Mouse (Mus musculus) kidney, postnatal 14 days (tissue): ENCODE results near the gene Rbbp8nl.
"Not testable (repeated sequence)": the region's sequence is repeated elsewhere in the genome, so short reads cannot be mapped to it uniquely, and the experiment has no call there.

Experiments
- DNase-seq: peaks from one replicate; pipeline ENCODE4 v3.0.0; 2022; ENCODE audit warnings: mixed read lengths

Gene Rbbp8nl

GRCm38 (mm10) chr2:180279321-180279720 is 10.4 kb downstream of the Rbbp8nl start:
- no peak for DNase-seq

DNA sequence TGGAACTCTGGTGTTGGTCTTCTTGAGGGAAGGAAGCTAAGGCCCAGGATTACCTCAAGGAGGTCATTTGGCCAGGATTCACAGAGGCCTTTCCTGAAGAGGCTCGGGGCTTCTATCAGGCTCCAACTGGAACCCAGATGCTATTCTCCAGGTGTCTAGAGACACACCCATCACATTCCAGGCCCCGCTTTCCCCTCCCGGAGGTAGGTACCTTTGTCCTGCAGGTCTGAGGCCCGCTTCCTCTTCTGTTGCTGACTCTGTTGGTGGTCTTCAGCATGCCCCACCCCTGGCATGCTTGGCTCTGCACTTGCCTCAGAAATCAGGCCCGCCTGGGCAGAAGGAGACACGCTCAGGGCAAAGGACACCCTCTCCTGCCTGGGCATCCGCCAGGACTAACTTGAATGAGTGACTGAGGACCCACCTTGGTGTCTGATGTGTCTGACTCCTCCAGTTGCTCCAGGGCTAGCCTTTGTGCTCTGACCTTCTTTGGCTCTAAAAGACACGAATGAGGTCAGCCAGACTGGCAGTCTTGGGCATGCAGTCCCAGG is 11.8 kb downstream of the Rbbp8nl start:
- DNase-seq: no peak

GRCm38 (mm10) chr2:180276851-180277259 is 12.8 kb downstream of the Rbbp8nl start:
- no peak for DNase-seq

- DNase-seq: no peak
These were observed 13.3 kb downstream of the Rbbp8nl start for GRCm38 (mm10) chr2:180276385-180276784.

DNA sequence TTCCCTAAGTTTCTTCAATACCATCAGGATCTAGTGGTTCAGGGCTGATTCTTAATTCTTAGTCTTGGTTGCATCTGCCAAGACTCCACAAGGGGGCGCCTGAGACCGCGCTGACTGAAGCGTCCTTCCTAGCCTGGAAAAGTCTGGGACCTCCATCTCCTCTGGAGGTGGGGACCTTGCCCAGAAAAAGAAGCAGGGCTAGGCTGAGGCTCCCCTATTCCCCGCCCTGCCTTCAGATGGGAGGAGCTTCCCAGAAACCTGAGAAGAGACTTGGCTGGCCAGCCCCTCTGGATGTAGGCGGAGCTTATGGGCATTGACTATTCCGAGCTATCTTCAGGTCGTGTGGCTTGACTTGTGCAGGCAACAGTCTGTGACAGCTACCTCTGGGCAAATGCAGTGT is 13.8 kb downstream of the Rbbp8nl start:
- peak; percentile 87 for DNase-seq

DNA sequence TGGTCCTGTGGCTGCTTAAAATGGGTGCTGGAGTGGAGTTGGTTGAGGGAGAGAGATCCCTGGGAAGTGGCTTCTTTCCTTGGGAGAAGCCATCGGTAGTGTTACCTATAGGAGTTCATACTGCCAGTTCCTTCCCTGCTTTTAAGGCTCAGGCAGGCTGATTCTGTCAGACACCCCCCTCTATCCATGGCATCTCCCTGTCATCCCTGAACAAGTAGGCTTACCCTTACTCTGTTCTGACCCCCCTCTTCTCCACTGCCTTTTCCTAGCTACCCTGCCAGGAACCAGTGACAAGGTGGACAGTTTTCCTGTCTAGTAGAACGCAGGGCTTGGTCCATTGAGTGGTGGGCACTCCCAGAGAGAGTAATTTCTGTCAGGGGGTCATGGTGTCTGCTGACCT is 15.2 kb downstream of the Rbbp8nl start:
- DNase-seq: no peak

DNA sequence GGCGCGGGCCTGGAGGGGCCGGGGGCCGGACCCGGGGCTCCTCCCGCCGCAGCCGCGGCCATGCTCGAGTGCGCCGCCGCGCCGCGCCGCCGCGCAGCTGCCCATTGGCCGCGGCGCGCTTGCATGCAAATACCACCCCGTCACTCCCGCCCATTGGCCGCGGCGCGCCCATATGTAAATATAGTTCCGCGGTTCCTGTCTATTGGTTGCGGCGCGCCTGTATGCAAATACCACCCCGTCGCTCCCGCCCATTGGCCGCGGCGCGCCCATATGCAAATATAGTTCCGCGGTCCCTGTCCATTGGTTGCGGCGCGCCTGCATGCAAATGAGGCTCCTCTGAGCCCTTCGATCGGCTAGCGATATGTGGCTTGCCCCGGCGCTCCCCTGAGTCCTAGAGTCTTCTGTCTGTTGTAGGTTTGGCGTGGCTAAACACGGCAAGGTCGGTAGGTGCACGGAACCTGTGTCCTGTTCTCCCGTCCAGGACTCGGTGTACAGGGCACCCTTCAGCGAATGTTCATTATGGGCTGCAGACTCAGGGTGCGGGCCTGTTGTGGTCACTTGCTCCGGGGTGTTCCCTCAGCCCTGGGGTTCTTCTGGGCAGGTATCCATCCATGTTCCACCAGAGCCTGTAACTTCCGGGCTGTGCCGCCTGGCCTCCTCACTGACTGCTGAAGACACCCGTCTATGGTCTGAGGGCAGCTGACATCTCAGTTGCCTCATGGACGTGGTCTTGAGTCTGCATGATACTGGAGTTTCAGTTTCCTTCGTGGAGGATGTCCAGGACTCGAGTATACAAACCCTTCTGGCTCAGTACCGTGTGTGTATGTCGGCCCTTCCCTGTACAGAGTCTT is 16.1 kb downstream of the Rbbp8nl start, which contains the start of gene Cables2:
Gene Cables2, minus strand, starts transcription at position 103 of the 851 bp plus-strand sequence.
- DNase-seq: peak; percentile 97

- DNase-seq: no peak
These were observed 16.8 kb downstream of the Rbbp8nl start for GRCm38 (mm10) chr2:180272884-180273321.

GRCm38 (mm10) chr2:180271804-180272395 is 17.8 kb downstream of the Rbbp8nl start:
- DNase-seq: no peak

GRCm38 (mm10) chr2:180270537-180271255 is 19.0 kb downstream of the Rbbp8nl start:
- DNase-seq: no peak

DNA sequence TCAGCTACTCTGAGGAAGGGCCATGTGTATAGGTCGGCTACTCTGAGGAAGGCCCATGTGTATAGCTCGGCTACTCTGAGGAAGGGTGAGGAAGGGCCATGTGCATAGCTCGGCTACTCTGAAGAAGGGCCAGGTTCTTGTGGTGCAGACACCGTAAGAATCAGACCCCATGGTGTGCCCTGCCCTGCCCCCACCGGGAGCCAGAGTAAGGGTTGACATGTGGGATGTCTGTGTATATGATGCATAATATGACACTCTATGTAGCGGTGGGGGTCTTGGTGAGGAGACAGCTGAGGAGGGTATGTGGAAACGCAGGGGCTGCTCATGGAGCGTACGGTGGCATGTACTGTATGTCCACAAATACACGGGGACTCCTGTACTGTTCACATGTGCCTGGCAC is 20.4 kb downstream of the Rbbp8nl start:
- DNase-seq: no peak

DNA sequence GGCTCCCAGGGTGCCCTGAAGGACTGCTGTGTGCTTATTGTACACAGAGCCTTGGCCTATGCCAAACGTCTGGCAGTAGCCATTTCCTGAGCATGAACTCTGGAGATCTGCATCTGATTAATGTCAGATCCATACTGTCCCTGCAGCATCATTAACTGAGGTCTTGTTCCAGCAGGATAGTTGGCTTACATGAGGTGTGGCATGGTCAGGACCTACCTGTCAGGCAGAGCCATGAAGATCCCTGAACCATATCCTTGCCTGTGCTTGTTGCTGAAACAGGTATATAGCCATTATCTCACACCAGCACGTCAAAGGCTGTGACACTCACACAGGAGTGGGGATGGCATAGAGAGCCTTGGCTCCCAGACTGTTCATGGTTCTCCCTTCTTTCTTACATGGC is 21.7 kb downstream of the Rbbp8nl start:
- no peak for DNase-seq

DNA sequence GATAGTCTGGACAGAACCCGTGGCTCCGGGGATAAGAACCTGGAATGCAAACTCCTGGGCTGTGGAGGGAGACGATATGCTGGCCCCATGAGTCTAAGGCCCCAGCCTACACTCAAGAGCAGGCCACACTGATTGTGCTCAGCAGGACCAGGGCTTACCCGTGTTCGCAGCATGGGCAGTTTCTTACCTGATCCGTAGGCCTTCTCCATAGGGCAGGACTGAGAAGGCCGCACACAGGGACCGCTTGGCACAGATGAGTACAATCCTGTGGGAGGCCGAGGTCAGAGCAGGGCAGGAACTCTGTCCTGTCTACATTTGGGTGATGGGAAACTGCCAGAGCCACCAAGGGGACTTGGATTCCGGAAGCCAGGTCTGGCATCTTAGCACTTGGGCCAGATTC is 26.8 kb downstream of the Rbbp8nl start:
- no peak for DNase-seq

- DNase-seq: peak; percentile 62
These were observed 27.2 kb downstream of the Rbbp8nl start for GRCm38 (mm10) chr2:180262441-180262840.

DNA sequence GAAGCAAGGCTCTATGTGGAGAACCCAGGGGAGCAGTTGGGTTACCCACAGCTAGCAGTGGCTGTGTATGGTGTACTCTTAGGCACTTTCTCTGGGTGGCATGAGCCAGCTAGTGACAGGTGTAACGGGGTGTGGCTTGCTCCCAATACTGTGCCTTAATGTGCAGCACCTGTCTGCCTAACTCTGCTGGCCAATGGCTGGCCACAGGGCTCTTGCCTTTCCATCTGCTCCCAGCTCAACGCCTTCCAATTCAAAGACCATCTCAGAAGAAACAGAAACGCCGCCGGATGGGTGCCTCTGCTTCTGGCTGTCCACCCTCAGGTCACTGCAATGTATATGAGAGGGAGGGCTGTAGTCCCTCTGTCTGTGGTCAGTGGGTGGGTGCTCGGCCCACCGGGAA is 27.8 kb downstream of the Rbbp8nl start:
- no peak for DNase-seq

GRCm38 (mm10) chr2:180260610-180261480 is 28.8 kb downstream of the Rbbp8nl start:
- DNase-seq: no peak

DNA sequence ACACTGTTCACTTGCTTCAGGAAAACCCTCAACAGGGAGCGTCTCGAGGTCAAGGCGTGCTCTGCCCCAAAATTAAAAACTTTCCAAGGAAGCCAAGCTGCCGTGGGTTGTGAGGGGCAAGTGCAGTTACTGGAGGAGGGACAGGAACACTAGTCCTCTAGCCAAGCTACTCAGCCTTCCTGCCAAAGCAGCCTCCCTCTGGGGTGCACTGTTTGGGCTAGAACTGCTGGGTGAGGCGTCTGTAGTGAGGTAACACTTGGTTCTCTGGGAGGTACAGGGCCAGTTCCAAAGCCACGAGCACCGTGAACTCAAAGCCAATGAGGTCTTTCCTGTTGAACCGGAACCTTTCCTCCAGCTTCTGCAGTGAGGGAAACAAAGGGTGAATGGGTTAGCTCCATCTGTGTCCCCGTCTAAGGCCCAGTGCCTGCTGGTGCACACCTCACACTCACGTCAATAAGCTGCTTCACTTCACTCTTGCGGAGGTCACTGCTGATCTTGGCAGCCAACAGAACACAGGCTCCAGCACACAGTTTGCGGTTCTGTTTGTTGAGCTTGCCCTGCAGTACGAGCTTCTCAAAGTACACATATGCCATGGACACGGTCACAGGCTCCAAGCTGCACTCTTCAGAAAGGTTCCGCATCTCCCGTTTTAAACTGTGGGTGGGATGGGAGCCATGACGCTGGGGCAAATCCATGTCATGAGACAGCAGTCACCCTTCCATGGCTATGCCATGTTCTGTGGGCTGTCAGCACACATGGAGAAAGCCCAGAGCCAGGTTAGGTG is 29.7 kb downstream of the Rbbp8nl start:
- DNase-seq: not testable (repeated sequence)

GRCm38 (mm10) chr2:180258951-180259484 is 30.7 kb downstream of the Rbbp8nl start:
- DNase-seq: not testable (repeated sequence)

DNA sequence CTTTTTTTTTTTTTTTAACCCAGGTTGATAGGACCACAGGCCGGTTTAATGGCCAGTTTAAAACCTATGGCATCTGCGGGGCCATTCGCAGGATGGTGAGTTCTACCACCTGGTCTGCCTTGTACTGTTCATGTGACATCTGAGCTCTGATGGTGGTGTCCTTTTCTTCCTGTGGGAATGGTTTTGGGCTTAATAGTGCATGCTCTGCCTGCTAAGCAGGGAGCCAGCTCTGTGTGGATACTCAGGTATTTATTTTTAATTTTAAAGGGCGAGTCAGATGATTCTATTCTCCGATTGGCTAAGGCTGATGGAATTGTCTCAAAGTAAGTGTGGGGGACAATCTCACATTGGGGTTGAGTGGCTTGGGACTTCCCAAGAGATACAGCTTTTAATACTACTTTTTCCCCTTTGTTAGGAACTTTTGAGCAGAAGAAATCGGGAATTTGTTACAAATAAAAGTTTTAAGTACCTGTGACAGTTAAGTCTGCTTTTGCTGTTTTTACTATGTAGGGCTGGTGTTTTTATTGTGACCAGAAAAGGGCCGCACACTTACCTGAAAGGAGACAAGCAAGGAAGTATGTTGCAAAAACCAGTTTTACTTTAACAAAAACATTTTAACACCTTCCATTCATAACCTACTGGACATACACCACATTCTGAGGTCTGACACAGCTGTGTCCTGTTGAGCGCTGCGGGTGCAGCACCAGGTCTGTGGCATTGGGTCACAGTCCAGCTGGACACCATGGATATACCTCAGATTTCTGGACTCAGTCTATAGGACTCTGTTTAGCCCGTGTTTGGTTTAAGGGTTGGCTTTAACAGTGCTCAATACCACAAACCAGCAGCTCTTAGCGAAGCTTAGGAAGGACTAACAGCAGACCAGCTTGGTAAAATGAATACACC is 31.5 kb downstream of the Rbbp8nl start:
- no peak for DNase-seq

DNA sequence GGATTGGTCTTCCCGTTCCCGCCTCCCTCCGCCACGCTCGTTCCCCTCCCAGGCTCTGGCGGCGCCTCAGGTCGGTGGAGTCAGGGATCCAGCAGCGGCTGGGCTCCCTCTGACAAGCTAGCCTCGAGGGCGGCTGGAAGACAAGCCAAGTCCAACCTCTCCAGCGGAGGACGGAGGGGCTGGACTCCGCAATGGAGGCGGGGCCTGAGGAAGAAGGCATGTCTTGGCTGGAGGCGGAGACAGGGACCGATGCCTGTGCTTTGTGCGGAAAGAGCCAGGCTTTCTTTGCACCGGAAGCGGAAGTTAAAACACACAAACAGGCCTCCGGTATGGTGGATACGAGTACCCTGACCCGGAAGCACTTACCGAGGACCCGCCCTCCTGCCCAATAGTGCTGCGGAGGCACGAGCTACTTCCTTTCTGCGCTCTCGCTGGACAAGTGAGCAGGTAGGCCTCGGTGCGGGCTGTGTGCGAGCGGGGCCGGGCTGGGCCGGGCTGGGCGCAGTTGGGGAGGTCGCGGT is 32.6 kb downstream of the Rbbp8nl start, which contains the start of gene Rps21:
Gene Rps21, plus strand, starts transcription at position 377 of the 521 bp plus-strand sequence.
- peak; percentile 99 for DNase-seq
